Comparison of ENCODE assay signal across 7 mouse cellular contexts in the genomic region with DNA sequence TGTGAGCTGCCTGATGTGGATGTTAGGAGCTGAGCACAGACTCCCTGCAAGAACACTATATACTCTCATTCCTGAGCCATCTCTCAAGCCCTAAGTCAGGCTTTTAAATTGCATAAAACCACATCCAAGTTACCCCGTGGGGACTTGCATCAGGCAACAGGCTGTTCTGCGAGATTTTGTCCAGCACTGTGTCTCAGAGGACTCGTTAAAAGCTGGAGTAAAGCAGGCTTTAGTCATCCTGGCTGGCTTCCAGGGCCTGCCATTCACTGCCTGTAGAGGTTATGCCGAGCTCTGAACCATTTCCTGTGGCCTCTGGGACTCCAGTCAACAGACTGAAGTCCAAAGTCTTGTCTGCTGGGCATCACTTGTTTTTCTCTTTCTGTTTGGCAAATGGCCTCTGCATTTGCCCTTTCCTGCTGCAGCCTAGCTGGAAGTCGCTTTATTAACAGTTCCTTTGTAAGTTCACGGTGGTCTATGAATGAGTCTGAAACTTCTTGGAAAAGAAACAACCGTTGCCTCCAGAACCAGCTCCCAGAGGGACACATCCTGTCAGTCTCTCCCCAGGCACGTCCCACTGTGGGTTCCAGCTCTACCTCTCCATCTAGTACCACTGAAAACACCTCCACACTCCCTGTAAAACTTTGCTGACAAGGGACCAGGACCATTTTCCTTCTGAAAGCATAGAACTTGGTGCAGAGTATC.
DNase-seq lines count a peak whose midpoint lies in the region; ATAC-seq and TF ChIP-seq lines count a peak whose summit lies in the region.

No protein-coding gene starts in this region.

- DNase-seq in Patski (ENCODE audit: low read depth, low spot score) = peak; percentile 99
- DNase-seq in adrenal gland, postnatal 36 days = peak; percentile 86 to 92
- DNase-seq in gastrocnemius, postnatal 25 days = peak; percentile 87
- peak; percentile 6 to 30 (median 24) for DNase-seq in liver, embryonic 14.5 days (ENCODE audit: low read depth in 3 of 3, low spot score in 3 of 3)
- no peak for DNase-seq in frontal cortex, postnatal 25 days (ENCODE audit: low spot score in 2 of 2)

- H3K4me1 ChIP-seq in intestine, embryonic 15.5 days (replicated peaks) = peaks cover 6% of the 10 kb centered on the region; the same call in 1 of the 2 replicates
- H3K4me1 ChIP-seq in liver, embryonic 14.5 days (replicated peaks; ENCODE audit: control insufficient read depth in 2 of 2, insufficient read depth in 2 of 2, low read length in 1 of 2) = peaks cover 0 to 7% of the 10 kb centered on the region in 2 experiments; a peak in 2 of 4 replicates
- H3K4me1 ChIP-seq in small intestine, adult 2 months (ENCODE audit: control insufficient read depth, insufficient read depth, insufficient read length, low read length) = peaks cover 4% of the 10 kb centered on the region; the same call in 1 of the 2 replicates

- in situ Hi-C loops in Patski (cut with MboI; ENCODE audit: low pct_unique_long_range_greater_than_20kb) = no loop called here

- H3K27ac ChIP-seq in intestine, embryonic 15.5 days = 0 out of 2 replicates have a peak overlapping the region, but pooled peaks have one; percentile 19
- no peak overlapping the region for H3K27ac ChIP-seq in liver, embryonic 14.5 days
- peak overlapping the region; percentile 42 for H3K27ac ChIP-seq in small intestine, adult 2 months (ENCODE audit: insufficient read depth, low read depth, low read length)

- POLR2A ChIA-PET in Patski (lab: Charles Lee) = interaction anchor here (0.7 to 1.3 kb wide), 4 partner anchors 9 to 452 kb away, joined by 3 to 5 read pairs (median 4); partner anchors contain the start of gene Dnajc21

- WGBS in intestine, embryonic 15.5 days = 39% methylated on average over 8 of the region's 8 CpGs
- 23% methylated on average over 8 of the region's 8 CpGs for WGBS in liver, embryonic 14.5 days (ENCODE audit: insufficient replicate concordance)
- WGBS in small intestine, adult 2 months = 20% methylated on average over 8 of the region's 8 CpGs

- H3K27me3 ChIP-seq in Patski = no peaks in the 10 kb centered on the region
- H3K27me3 ChIP-seq in intestine, embryonic 15.5 days (replicated peaks) = no peaks in the 10 kb centered on the region
- no peaks in the 10 kb centered on the region for H3K27me3 ChIP-seq in liver, embryonic 14.5 days (ENCODE audit: control insufficient read depth, insufficient read depth, low read length)
- H3K27me3 ChIP-seq in small intestine, adult 2 months (ENCODE audit: control insufficient read depth, insufficient read depth, low read length) = no peaks in the 10 kb centered on the region

- no peaks in the 10 kb centered on the region for H3K9me3 ChIP-seq in intestine, embryonic 15.5 days
- H3K9me3 ChIP-seq in liver, embryonic 14.5 days (ENCODE audit: control insufficient read depth, low read length) = no peaks in the 10 kb centered on the region

- H3K36me3 ChIP-seq in intestine, embryonic 15.5 days = no peaks in the 10 kb centered on the region
- H3K36me3 ChIP-seq in liver, embryonic 14.5 days (replicated peaks; ENCODE audit: control insufficient read depth, insufficient read depth, low read depth) = no peaks in the 10 kb centered on the region
- H3K36me3 ChIP-seq in small intestine, adult 2 months (ENCODE audit: control insufficient read depth, insufficient read depth, low read length) = no peaks in the 10 kb centered on the region

- no peak for TF ChIP-seq CTCF in Patski (IDR thresholded peaks at IDR 0.05)
- TF ChIP-seq CTCF in liver, embryonic 14.5 days (IDR thresholded peaks at IDR 0.05; ENCODE audit: low read depth) = no peak
- TF ChIP-seq CTCF in small intestine, adult 2 months (IDR thresholded peaks at IDR 0.05; ENCODE audit: extremely low read depth, insufficient read length, insufficient replicate concordance, low read depth, low read length) = no peak

- TF ChIP-seq EP300 in liver, embryonic 14.5 days (IDR thresholded peaks at IDR 0.05; ENCODE audit: low read depth) = no peak

- CTCF ChIA-PET in Patski (lab: Charles Lee) = interaction anchor here (0.7 to 1.6 kb wide), 5 partner anchors 9 to 391 kb away, joined by 3 to 4 read pairs (median 3); no protein-coding TSS in a partner anchor

- H3K9ac ChIP-seq in intestine, embryonic 15.5 days = no peak overlapping the region
- no peak overlapping the region for H3K9ac ChIP-seq in liver, embryonic 14.5 days (replicated peaks)

- peak; percentile 98 for ATAC-seq in Patski
- peak; percentile 87 for ATAC-seq in intestine, embryonic 15.5 days
- 0 out of 2 replicates have a peak, but pooled peaks have one; percentile 37 for ATAC-seq in liver, embryonic 14.5 days (ENCODE audit: insufficient read depth)

- no peak overlapping the region for H3K4me2 ChIP-seq in intestine, embryonic 15.5 days (replicated peaks)
- H3K4me2 ChIP-seq in liver, embryonic 14.5 days (ENCODE audit: low read depth) = no peak overlapping the region

- H3K4me3 ChIP-seq in intestine, embryonic 15.5 days (replicated peaks) = no peak overlapping the region
- no peak overlapping the region for H3K4me3 ChIP-seq in liver, embryonic 14.5 days (ENCODE audit: insufficient read depth in 1 of 2, low read depth in 2 of 2, low read length in 2 of 2)
- H3K4me3 ChIP-seq in small intestine, adult 2 months (ENCODE audit: low read depth, low read length) = no peak overlapping the region

- no peak for TF ChIP-seq POLR2A in small intestine, adult 2 months (IDR thresholded peaks at IDR 0.05; ENCODE audit: low read depth, low read length)

Comparison
In these comparisons a context has a peak if more than half of its experiments do, and no peak if none do; other contexts are left out.
1. ATAC-seq: peak in every context shown above with its lines; median percentile 98 in Patski; 87 in intestine, embryonic 15.5 days; 37 in liver, embryonic 14.5 days.
2. DNase-seq: peak in Patski (single experiment), adrenal gland, postnatal 36 days (2 of 2), gastrocnemius, postnatal 25 days (single experiment) and liver, embryonic 14.5 days (3 of 3); none in frontal cortex, postnatal 25 days (0 of 2).